Mouse (Mus musculus) T-helper 17 cell (primary cell): ENCODE measurements at regions not wholly inside any gene's neighbourhood (a gene's known extent, or its start where the extent isn't known, plus 50 kb on each side); places are given as distances from the start of the nearest gene placed in this dataset.

Source experiments
- in situ Hi-C, 2 experiments: fragments of 300-600 bp; cut with MboI, MseI; formaldehyde crosslinking; loops; 1 replicate in 1 of 2; 2 replicates in 1 of 2; pipeline ENCODE4 v1.15.1; 2025; ENCODE audit warnings: high pct_unique_total_duplicates in 2 of 2

GRCm38 (mm10) chr16:24258991-24259390, 134.3 kb upstream of the Lpp start:
- in situ Hi-C loops = no loop called here

GRCm38 (mm10) chr16:24255037-24255436, 138.3 kb upstream of the Lpp start:
- in situ Hi-C loops = no loop called here

GRCm38 (mm10) chr16:24254590-24254989, 138.7 kb upstream of the Lpp start:
- in situ Hi-C loops = no loop called here

GRCm38 (mm10) chr16:24254143-24254542, 139.2 kb upstream of the Lpp start:
- in situ Hi-C loops = no loop called here

- in situ Hi-C loops = no loop called here
Measured at GRCm38 (mm10) chr16:24247291-24247690, 146.0 kb upstream of the Lpp start.

- in situ Hi-C loops = no loop called here
Measured at GRCm38 (mm10) chr16:24238075-24238555, 155.2 kb upstream of the Lpp start.

GRCm38 (mm10) chr16:24237425-24237824, 155.9 kb upstream of the Lpp start:
- in situ Hi-C loops = no loop called here

GRCm38 (mm10) chr16:24237013-24237412, 156.3 kb upstream of the Lpp start:
- in situ Hi-C loops = no loop called here

- in situ Hi-C loops = no loop called here
Measured at GRCm38 (mm10) chr16:24236511-24236910, 156.8 kb upstream of the Lpp start.

- in situ Hi-C loops = no loop called here
Measured at GRCm38 (mm10) chr16:24234795-24235194, 158.5 kb upstream of the Lpp start.

GRCm38 (mm10) chr16:24232001-24232530, 161.2 kb upstream of the Lpp start:
- in situ Hi-C loops = no loop called here

GRCm38 (mm10) chr16:24231506-24231905, 161.8 kb upstream of the Lpp start:
- in situ Hi-C loops = no loop called here

GRCm38 (mm10) chr16:24229002-24229607, 164.2 kb upstream of the Lpp start:
- in situ Hi-C loops = loop anchor here in 1 of 2 experiments (10.0 kb wide), 1 partner anchor 216 kb away; no protein-coding TSS in a partner anchor

GRCm38 (mm10) chr16:24225897-24226296, 167.4 kb upstream of the Lpp start:
- in situ Hi-C loops = loop anchor here in 1 of 2 experiments (10.0 kb wide), 1 partner anchor 219 kb away; no protein-coding TSS in a partner anchor

- in situ Hi-C loops = loop anchor here in 1 of 2 experiments (10.0 kb wide), 1 partner anchor 220 kb away; no protein-coding TSS in a partner anchor
Measured at GRCm38 (mm10) chr16:24225090-24225489, 168.2 kb upstream of the Lpp start.

GRCm38 (mm10) chr16:24223901-24224300, 169.4 kb upstream of the Lpp start:
- in situ Hi-C loops = loop anchor here in 1 of 2 experiments (10.0 kb wide), 1 partner anchor 221 kb away; no protein-coding TSS in a partner anchor

- in situ Hi-C loops = loop anchor here in 1 of 2 experiments (10.0 kb wide), 1 partner anchor 221 kb away; no protein-coding TSS in a partner anchor
Measured at GRCm38 (mm10) chr16:24223527-24223880, 169.8 kb upstream of the Lpp start.

- in situ Hi-C loops = loop anchor here in 1 of 2 experiments (10.0 kb wide), 1 partner anchor 222 kb away; no protein-coding TSS in a partner anchor
Measured at GRCm38 (mm10) chr16:24222759-24223526, 170.4 kb upstream of the Lpp start.

GRCm38 (mm10) chr16:24221992-24222391, 171.3 kb upstream of the Lpp start:
- in situ Hi-C loops = loop anchor here in 1 of 2 experiments (10.0 kb wide), 1 partner anchor 223 kb away; no protein-coding TSS in a partner anchor

- in situ Hi-C loops = loop anchor here in 1 of 2 experiments (10.0 kb wide), 1 partner anchor 224 kb away; no protein-coding TSS in a partner anchor
Measured at GRCm38 (mm10) chr16:24220613-24221012, 172.7 kb upstream of the Lpp start.

- in situ Hi-C loops = loop anchor here (5.0 to 10.0 kb wide), 2 partner anchors 225 to 232 kb away; partner anchors contain the start of genes Bcl6 (in 1 of the 2) and Gm37419 (in 1 of the 2)
Measured at GRCm38 (mm10) chr16:24219691-24220090, 173.6 kb upstream of the Lpp start.

- in situ Hi-C loops = loop anchor here in 1 of 2 experiments (5.0 kb wide), 1 partner anchor 232 kb away; the partner anchor contains the start of genes Bcl6 and Gm37419
Measured at GRCm38 (mm10) chr16:24218850-24219185, 174.5 kb upstream of the Lpp start.
